Comparison of ENCODE assay signal across 8 mouse cellular contexts in the genomic region with DNA sequence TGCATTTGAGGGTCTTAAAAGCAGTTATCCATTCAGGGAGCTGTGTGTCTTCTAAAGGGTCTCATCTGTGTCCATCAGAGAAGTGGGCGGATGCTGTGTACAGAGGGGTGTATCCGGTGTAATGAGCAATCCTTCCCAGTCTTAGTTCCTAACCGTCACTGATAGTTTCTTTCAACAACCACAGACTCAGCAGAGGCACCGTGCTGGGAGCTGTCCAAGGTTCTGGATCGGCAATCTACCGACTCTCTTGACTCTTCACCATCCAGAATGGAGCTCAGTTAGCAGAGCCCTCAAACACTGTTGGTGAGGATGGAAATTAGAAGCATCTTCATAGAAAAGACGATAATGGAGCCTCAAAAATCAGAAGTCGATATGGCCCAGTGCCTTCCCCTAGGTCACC.
DNase-seq lines count a peak whose midpoint lies in the region; TF ChIP-seq lines count a peak whose summit lies in the region.

No protein-coding gene starts in this region.

- peaks cover 19% of the 10 kb centered on the region for H3K4me1 ChIP-seq in heart, embryonic 10.5 days
- H3K4me1 ChIP-seq in limb, embryonic 10.5 days, result peaks cover 49% of the 10 kb centered on the region
- no peaks in the 10 kb centered on the region for H3K4me1 ChIP-seq in thymus, adult 2 months (replicated peaks; ENCODE audit: control insufficient read depth, insufficient read depth, low read length)

- H3K9me3 ChIP-seq in heart, embryonic 10.5 days, result no peaks in the 10 kb centered on the region
- H3K9me3 ChIP-seq in limb, embryonic 10.5 days (replicated peaks), result no peaks in the 10 kb centered on the region

- TF ChIP-seq CTCF in thymus, adult 2 months (IDR thresholded peaks at IDR 0.05; ENCODE audit: borderline replicate concordance, control insufficient read depth, extremely low read depth, insufficient read depth, low read length, poor library complexity), result no peak

- WGBS in heart, embryonic 10.5 days, result 3% methylated on average over 8 of the region's 8 CpGs
- WGBS in limb, embryonic 10.5 days, result 10% methylated on average over 8 of the region's 8 CpGs
- 14% methylated on average over 8 of the region's 8 CpGs for WGBS in thymus, adult 2 months

- peak; percentile 87 for DNase-seq in heart, embryonic 10.5 days (ENCODE audit: low spot score)
- DNase-seq in heart, adult 9 months (ENCODE audit: low spot score in 2 of 2), result no peak
- peak; percentile 68 for DNase-seq in NIH3T3 (ENCODE audit: low read depth)
- peak; percentile 78 for DNase-seq in embryo, embryonic 11.5 days (ENCODE audit: low read depth, low spot score)
- peak; percentile 89 for DNase-seq in limb, embryonic 10.5 days (ENCODE audit: low spot score)
- peak; percentile 3 to 22 for DNase-seq in urinary bladder, postnatal 36 days (ENCODE audit: low spot score in 2 of 2)
- no peak for DNase-seq in layer of hippocampus, postnatal 36 days
- DNase-seq in thymus, adult 2 months, result no peak

- H3K27ac ChIP-seq in heart, embryonic 10.5 days, result no peak overlapping the region
- no peak overlapping the region for H3K27ac ChIP-seq in limb, embryonic 10.5 days
- no peak overlapping the region for H3K27ac ChIP-seq in thymus, adult 2 months (ENCODE audit: control insufficient read depth, insufficient read depth, low read length)

- no peak overlapping the region for H3K4me3 ChIP-seq in heart, embryonic 10.5 days
- H3K4me3 ChIP-seq in limb, embryonic 10.5 days, result no peak overlapping the region
- H3K4me3 ChIP-seq in thymus, adult 2 months (ENCODE audit: control insufficient read depth, insufficient read depth, low read length), result no peak overlapping the region

- no peaks in the 10 kb centered on the region for H3K36me3 ChIP-seq in heart, embryonic 10.5 days
- no peaks in the 10 kb centered on the region for H3K36me3 ChIP-seq in limb, embryonic 10.5 days
- no peaks in the 10 kb centered on the region for H3K36me3 ChIP-seq in thymus, adult 2 months (ENCODE audit: control insufficient read depth, insufficient read depth, low read length)

- no peak for TF ChIP-seq POLR2A in thymus, adult 2 months (IDR thresholded peaks at IDR 0.05; ENCODE audit: control insufficient read depth, extremely low read depth, insufficient read depth, low read length, poor library complexity)

- peaks cover 28% of the 10 kb centered on the region for H3K27me3 ChIP-seq in heart, embryonic 10.5 days (ENCODE audit: insufficient read depth, poor library complexity, severe bottlenecking)
- H3K27me3 ChIP-seq in limb, embryonic 10.5 days (ENCODE audit: low read depth, poor library complexity, severe bottlenecking), result peaks cover 20% of the 10 kb centered on the region; the same call in 1 of the 2 replicates
- no peaks in the 10 kb centered on the region for H3K27me3 ChIP-seq in thymus, adult 2 months (ENCODE audit: control insufficient read depth, insufficient read depth, low read length)

Comparison
In these comparisons a context has a peak if more than half of its experiments do, and no peak if none do; other contexts are left out.
1. DNase-seq: peak in heart, embryonic 10.5 days (single experiment), NIH3T3 (single experiment), embryo, embryonic 11.5 days (single experiment), limb, embryonic 10.5 days (single experiment) and urinary bladder, postnatal 36 days (2 of 2); none in heart, adult 9 months (0 of 2), layer of hippocampus, postnatal 36 days (0 of 2) and thymus, adult 2 months (single experiment).